Mouse (Mus musculus) right cerebral cortex, postnatal 25 days (tissue): ENCODE data around the gene Cap2.

Experiments used
- DNase-seq: peaks from one replicate; pipeline ENCODE4 v3.0.0; 2022

Gene Cap2

DNA sequence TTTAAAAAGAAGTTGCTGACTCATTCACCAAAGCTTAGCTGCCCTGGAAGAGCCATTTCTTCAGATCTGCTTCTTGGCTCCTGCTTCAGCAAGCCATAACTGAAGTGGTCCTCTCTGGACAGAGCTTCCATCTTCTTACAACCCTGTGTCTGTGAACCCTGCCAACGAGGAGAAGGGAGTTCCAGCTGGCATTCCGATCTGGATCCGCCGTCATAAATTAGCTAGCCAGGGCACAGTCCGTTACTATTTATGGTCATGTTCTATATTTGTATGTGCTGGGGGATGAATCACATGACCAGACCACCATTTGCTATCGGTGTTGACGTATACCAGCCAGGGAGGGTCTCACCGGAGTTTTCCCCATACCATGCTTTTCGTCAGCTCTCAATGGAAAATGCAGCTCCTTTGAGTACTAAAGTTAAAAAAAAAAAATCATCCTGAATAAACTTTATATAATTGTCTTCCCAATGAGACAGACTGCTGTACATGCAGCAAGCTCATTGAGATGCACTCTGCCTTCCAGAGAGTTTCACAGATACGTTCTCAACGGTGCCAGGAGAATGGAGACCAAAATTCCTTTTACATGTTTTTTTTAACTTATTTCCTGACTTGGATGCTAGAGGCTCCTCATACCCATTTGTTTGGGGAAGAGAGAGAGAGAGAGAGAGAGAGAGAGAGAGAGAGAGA is 70.5 kb downstream of the Cap2 start:
- DNase-seq = peak; percentile 31

- no peak for DNase-seq
Measured at GRCm38 (mm10) chr13:46572648-46573163, 71.1 kb downstream of the Cap2 start.

- DNase-seq = no peak
Measured at GRCm38 (mm10) chr13:46574201-46574600, 72.6 kb downstream of the Cap2 start.

GRCm38 (mm10) chr13:46574707-46575106 is 73.1 kb downstream of the Cap2 start:
- DNase-seq = no peak

GRCm38 (mm10) chr13:46584860-46585259 is 83.2 kb downstream of the Cap2 start:
- DNase-seq = no peak

- DNase-seq = no peak
Measured at GRCm38 (mm10) chr13:46587717-46588289, 86.2 kb downstream of the Cap2 start.

DNA sequence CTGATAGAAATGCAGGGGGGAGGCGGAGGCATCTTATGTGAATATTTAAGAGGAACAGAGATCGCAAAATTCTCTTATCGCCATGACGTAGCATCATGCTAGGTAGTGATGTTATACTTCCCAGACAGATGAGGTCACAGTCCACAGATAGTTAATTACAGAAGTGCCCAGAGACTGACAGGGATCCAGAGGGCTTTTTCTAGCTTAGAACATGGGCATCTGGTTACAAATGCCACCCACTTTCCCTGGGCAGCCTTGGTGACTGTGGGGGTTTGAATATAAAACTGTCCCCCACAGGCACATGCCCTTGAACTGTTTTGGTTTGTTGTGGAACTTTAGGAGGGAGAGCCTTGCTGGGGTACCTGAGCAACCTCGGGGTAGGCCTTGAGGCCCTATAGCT is 87.0 kb downstream of the Cap2 start:
- DNase-seq = peak; percentile 24

DNA sequence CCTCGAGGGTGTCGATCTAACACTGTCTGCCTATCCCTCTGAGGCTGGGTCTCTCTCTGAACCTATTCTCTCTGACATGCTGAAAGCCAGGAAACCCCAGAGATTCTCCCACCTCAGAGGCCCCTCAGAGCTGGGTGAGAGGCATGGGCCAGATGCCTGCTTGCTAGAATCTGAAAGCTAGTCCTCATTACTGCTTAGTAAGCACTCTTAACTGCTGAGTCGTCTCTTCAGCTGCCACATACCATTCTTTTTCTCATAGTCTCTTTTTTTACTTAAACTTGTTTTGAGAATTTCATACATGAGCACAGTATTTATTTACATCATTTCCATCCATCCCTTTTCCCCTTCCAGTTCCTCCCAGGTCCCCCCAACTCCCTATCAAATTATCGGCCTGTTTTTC is 89.2 kb downstream of the Cap2 start:
- no peak for DNase-seq

- no peak for DNase-seq
Measured at GRCm38 (mm10) chr13:46600694-46601093, 99.0 kb downstream of the Cap2 start.

- DNase-seq = no peak
Measured at GRCm38 (mm10) chr13:46601386-46601785, 99.7 kb downstream of the Cap2 start.

- DNase-seq = no peak
Measured at GRCm38 (mm10) chr13:46602674-46603073, 101.0 kb downstream of the Cap2 start.

GRCm38 (mm10) chr13:46611033-46611432 is 109.4 kb downstream of the Cap2 start:
- no peak for DNase-seq

DNA sequence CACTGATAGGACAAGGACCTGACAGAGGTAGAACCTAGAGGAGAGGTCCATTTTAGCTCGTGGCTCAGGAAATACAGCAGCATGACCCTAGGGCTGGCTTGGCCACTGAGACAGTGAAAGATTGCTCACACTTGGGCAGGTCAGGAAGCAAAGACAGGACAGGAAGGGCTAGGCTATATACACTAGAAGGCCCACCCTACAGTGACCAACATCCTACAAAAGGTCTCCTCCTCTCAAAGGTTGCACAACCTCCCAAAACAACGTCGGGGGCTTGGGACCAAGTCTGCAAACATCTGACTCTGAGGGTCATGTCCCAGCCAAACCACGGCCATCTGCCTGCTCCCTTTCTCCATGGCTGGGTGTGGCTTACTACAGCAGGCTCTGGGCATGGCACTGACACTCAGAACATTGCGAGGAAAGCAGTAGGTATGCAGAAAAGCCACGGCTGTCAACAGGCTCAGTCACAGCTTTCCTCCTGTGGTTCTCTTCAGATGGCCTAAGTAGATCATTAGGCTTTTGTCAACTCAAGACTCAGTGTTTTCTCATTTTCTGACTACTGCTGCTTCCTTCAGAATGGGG is 112.1 kb downstream of the Cap2 start:
- DNase-seq = no peak

- no peak for DNase-seq
Measured at GRCm38 (mm10) chr13:46616673-46617362, 115.2 kb downstream of the Cap2 start.

GRCm38 (mm10) chr13:46619633-46620032 is 118.0 kb downstream of the Cap2 start:
- no peak for DNase-seq

DNA sequence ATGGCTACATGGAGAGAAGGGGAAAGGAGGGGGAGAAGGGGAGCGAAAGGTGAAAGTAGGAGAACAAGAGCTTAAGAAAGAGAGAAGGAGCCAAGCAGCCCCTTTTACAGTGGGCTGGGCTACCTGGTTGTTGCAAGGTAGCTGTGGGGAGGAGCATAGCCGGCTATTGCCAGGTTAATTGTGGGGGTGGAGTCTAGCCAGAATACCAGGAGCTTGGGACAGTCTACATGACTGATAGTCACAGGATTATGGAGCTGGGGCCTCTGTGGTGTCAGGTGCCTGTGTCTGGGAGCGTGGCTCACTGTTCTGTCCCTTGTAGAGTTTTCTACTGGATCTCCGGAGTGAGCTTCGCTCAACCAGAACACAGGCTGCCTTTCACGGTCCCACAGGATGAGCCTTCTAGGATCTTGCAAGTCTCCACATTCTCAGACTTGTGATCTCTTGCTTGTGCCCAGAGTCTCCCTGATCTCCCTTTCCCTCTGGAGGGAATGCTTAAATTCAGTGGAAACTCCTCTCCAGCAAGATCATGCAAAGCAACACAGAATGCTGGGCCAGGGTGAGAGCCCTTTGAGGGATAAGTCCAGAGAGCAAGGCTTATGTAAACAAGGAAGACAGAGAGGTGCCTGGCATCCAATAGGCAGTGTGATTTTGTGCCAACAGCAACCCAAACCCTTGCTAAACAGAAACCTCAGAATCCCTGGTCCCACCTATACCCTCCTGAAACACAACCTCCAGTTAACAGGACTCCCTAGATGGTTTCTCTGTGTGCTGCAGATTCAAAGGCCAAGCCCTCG is 119.5 kb downstream of the Cap2 start:
- no peak for DNase-seq

DNA sequence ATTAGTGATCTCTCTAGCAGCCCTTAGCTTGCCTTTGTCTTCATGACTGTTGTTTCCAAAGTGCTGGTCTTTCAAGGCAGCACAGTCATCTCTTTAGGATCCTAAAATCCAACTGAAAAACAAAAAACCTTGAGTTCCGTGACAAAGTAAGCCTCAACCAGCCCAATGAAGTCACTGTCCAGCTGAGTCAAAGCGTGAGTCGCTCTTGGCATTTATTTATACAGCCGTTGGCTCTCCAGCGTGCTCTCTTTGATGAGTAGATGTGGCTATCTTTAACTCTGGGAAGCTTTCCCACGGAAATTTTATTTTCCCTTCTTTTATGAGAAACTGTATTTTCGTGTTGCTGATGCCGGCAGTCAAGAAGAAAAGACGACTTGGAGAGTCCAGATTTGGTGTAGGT is 125.0 kb downstream of the Cap2 start:
- DNase-seq = no peak

GRCm38 (mm10) chr13:46627841-46628240 is 126.2 kb downstream of the Cap2 start:
- peak; percentile 50 for DNase-seq

DNA sequence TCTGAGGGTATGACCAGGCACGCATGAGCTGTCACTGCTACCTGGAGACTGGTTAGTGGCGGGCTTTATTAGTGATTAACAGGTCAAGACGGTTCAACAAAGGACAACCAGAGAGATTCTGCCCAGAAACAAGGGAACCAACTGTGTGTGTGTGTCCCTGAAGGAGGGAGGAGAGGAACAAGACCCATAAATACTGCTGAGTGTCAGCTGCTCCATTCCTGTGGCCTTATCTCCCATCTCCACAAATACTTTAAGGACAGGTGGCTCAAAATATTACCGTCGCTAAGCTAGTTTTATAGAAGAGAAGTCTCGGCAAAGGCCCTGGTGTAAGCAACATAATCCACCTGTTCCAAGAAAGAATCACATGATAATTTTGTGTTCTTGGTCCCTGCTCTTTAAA is 127.7 kb downstream of the Cap2 start:
- DNase-seq = no peak

- DNase-seq = no peak
Measured at GRCm38 (mm10) chr13:46632796-46633195, 131.1 kb downstream of the Cap2 start.

DNA sequence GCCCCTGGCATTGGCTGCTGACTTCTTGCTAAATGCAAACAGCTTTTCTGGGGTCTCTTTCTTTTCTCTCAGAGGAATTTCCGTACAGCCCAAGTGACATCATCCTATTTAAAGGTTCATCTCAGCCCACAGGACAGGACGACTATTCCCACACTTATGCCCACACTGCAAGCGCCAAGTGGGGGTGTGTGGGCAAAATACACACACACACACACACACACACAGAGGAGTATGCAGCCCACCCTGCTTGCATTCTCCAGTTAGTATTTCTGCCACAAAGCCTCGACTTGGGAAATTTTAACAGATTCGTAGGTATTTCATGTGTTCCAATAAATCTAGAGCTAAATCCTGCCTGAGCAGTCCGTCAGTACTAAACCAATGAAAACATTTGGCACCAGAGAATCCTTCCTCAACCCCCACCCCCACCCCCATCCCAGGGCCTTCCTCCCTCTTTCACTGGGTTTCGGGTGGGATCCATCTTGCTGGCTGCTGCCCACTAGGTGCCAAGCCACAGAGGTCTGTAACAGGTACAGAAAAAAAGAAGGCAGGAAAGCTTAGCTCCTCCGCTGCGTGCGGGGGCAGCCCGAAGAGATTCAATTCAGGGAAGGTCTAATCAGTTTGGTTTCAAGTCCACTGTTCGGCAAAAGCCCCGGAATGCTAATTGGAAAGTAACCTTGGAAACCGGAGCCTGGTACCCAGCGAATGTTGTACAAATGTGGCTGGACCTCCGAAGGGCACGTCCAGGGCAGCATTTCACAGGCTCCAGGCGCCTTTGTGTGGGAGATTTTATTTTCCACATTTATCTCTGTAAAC is 131.9 kb downstream of the Cap2 start:
- DNase-seq = peak; percentile 48

DNA sequence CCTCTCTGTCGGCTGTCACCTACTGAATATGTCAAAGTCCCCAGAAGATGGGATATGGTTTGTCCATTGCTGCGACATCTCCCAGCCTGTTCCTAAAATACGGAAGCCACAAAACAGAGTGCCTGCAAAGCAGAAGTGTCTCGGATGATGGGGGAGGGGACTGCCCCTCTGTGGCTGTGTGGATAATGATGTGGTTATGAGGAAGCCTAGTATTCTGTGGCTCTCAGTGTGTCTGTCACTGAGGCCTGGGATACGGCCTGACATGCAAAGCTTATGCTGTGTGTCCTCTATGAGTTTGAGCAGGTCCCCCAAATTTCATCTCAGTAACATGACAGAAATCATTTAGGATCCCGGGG is 132.5 kb downstream of the Cap2 start:
- peak; percentile 23 for DNase-seq
